In the genomic region with DNA sequence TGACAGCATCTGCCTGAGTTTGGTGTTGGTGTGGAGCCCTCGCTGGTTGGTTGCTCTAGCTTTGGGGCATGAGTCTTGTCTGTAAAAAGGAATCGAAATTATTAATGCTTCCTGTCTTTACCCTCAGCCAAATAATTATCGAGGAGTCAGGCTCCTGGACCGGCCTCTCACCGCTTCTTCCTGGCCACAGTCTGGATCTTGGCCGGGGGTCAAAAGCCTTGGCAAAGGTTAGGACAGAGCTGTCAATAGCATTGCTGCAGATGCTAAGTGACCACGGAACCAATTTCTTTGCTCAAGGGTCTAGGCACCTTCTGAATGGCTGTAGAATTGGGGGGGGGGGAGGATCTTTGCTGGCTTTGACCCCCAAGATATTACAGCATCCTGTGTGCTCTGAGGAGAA, we compare ENCODE assay signal across 25 mouse cellular contexts.
DNase-seq lines count a peak whose midpoint lies in the region; ATAC-seq lines count a peak whose summit lies in the region.
"Had no signal": no experiment of that assay in that cellular context is flagged by ENCODE, and none has a peak within 500 bp of the region (broad histone marks: within the 10 kb centered on the region; RNA-seq: fewer than 3 reads in every experiment).

No protein-coding gene starts in this region.

- H3K9ac ChIP-seq in heart, embryonic 12.5 days = no peak overlapping the region
- H3K9ac ChIP-seq: embryonic facial prominence, embryonic 12.5 days; forebrain, embryonic 15.5 days; heart, embryonic 15.5 days; hindbrain, embryonic 13.5 days; limb, embryonic 13.5 days had no signal

- DNase-seq in cerebellum, adult 11 months = peak; percentile 25
- DNase-seq in heart, postnatal 4 days = peak; percentile 13
- DNase-seq in cerebellum, adult 9-10 months = peak; percentile 36
- peak; percentile 41 to 51 for DNase-seq in cerebellum, postnatal 36 days
- DNase-seq in kidney, adult 11 months = no peak
- no peak for DNase-seq in kidney, postnatal 14 days
- DNase-seq: adrenal gland, adult 8-10 months; kidney, postnatal 25 days; lung, postnatal 36 days; right cerebral cortex, postnatal 4 days; thymus, adult 2 months; thymus, postnatal 36 days had no signal

- no peak overlapping the region for H3K4me3 ChIP-seq in heart, embryonic 12.5 days
- H3K4me3 ChIP-seq: embryonic facial prominence, embryonic 12.5 days; forebrain, embryonic 10.5 days; forebrain, embryonic 15.5 days; heart, embryonic 15.5 days; hindbrain, embryonic 13.5 days; limb, embryonic 13.5 days had no signal

- ATAC-seq in cerebellum, adult (ENCODE audit: insufficient number of reproducible peaks, low FRiP score, low TSS enrichment) = no peak
- no peak for ATAC-seq in heart, embryonic 12.5 days (ENCODE audit: insufficient number of reproducible peaks, low FRiP score)
- ATAC-seq: forebrain, embryonic 15.5 days; intestine, postnatal 0 days; midbrain, embryonic 16.5 days had no signal

- no peak overlapping the region for H3K27ac ChIP-seq in heart, embryonic 12.5 days (ENCODE audit: poor library complexity, severe bottlenecking)
- H3K27ac ChIP-seq: embryonic facial prominence, embryonic 12.5 days; forebrain, embryonic 10.5 days; forebrain, embryonic 15.5 days; heart, embryonic 15.5 days; hindbrain, embryonic 13.5 days; limb, embryonic 13.5 days; stomach, postnatal 0 days had no signal

- 87% methylated on average over 7 of the region's 7 CpGs for WGBS in heart, embryonic 12.5 days

- no peaks in the 10 kb centered on the region for H3K27me3 ChIP-seq in heart, embryonic 12.5 days (replicated peaks)
- H3K27me3 ChIP-seq: embryonic facial prominence, embryonic 12.5 days; forebrain, embryonic 15.5 days; heart, embryonic 15.5 days; hindbrain, embryonic 13.5 days; limb, embryonic 13.5 days had no signal

- no peaks in the 10 kb centered on the region for H3K36me3 ChIP-seq in heart, embryonic 12.5 days
- H3K36me3 ChIP-seq: embryonic facial prominence, embryonic 12.5 days; forebrain, embryonic 10.5 days; forebrain, embryonic 15.5 days; heart, embryonic 15.5 days; hindbrain, embryonic 13.5 days; limb, embryonic 13.5 days had no signal

- H3K4me2 ChIP-seq in heart, embryonic 12.5 days = no peak overlapping the region
- H3K4me2 ChIP-seq: embryonic facial prominence, embryonic 12.5 days; forebrain, embryonic 15.5 days; heart, embryonic 15.5 days; hindbrain, embryonic 13.5 days; limb, embryonic 13.5 days; liver, embryonic 11.5 days; midbrain, embryonic 11.5 days had no signal

- no peaks in the 10 kb centered on the region for H3K4me1 ChIP-seq in heart, embryonic 12.5 days (replicated peaks)
- H3K4me1 ChIP-seq: embryonic facial prominence, embryonic 12.5 days; forebrain, embryonic 15.5 days; heart, embryonic 15.5 days; limb, embryonic 13.5 days had no signal

- no peaks in the 10 kb centered on the region for H3K9me3 ChIP-seq in heart, embryonic 12.5 days (replicated peaks)
- H3K9me3 ChIP-seq: embryonic facial prominence, embryonic 12.5 days; forebrain, embryonic 10.5 days; forebrain, embryonic 15.5 days; heart, embryonic 15.5 days; hindbrain, embryonic 13.5 days; limb, embryonic 13.5 days had no signal

Comparison
In these comparisons a context has a peak if more than half of its experiments do, and no peak if none do; other contexts are left out.
1. DNase-seq: peak in cerebellum, adult 11 months (single experiment), heart, postnatal 4 days (single experiment), cerebellum, adult 9-10 months (single experiment) and cerebellum, postnatal 36 days (2 of 2); none in kidney, adult 11 months (single experiment) and kidney, postnatal 14 days (single experiment).